Mouse (Mus musculus) right cerebral cortex, postnatal 4 days (tissue): ENCODE data around the gene Cacna2d3.

ENCODE experiments used
- DNase-seq: peaks from one replicate; pipeline ENCODE4 v3.0.0-alpha.2; 2022

Cacna2d3 gene

DNA sequence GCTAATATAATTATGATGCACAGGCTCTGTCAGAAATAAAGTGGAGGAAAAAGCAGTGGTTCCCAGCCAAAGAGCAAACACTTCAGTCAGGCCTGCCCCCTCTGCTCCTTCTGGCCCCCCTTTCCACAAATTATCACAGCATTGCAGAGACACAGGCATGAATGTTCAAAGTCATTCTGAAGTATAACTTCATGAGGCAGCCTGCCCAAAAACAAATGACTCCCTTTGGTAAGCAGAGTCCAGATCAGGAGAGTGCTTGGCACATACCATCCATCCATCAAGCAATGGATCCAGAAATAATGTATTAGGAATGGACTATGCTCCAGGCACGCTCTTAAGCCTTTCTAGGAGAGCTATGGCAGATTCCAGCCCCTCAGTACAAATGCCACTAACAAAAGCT lies 679.3 kb downstream of the Cacna2d3 start:
- DNase-seq = no peak

GRCm38 (mm10) chr14:29041498-29041897 lies 680.2 kb downstream of the Cacna2d3 start:
- no peak for DNase-seq

DNA sequence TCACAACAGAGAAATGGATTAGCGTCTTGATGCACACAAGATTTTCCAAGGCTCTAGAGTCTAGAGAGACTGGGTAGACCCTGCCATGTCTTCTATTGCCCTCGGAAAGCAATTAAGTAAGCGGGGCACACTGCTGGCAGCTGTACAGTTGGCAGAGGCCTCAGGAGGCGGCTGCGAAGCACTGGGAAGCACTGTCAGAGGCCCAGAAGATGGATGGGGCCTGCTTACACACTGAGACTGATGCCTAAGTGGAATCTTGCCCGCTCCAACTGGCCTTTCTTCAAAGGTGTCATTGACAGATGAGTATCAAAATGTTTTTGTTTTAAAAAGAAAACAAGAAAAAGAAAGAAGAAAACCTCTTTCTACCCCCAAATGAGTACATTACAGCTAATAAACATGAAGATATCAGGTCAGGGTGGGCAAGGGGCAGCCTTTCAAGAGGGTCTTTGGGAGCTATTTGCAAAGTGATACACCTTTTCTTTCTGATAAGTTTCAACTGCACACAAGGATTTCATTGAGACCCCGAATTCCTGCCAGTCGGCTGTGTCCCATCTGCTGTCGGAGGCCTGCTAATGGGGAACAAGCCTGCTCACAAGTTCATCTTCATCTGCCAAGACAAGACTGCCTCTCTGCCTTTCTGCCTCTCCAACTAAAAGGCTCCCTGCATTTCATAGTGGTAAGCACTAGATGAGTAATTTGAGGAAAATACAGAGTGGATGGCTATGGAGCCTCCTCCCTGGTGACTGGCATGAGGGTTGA lies 680.9 kb downstream of the Cacna2d3 start:
- peak; percentile 56 for DNase-seq

DNA sequence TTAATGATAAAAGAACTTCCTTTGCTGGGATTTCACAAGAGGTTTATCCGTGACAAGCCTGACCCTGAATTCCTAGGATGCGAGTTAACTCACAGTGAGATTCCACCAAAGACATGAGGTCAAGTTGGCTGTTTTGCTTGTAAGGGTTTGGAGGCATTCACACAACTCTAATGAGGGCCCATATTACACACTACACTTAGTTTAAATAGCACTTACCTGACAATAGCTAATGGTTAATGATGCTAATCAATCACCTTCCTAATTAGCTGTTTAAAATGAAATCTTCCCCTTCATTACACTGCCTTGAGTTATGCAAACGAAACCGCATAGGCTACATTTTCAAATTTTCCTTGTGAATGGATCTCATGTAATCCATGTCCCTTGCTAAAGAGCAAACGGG lies 683.4 kb downstream of the Cacna2d3 start:
- DNase-seq = no peak

DNA sequence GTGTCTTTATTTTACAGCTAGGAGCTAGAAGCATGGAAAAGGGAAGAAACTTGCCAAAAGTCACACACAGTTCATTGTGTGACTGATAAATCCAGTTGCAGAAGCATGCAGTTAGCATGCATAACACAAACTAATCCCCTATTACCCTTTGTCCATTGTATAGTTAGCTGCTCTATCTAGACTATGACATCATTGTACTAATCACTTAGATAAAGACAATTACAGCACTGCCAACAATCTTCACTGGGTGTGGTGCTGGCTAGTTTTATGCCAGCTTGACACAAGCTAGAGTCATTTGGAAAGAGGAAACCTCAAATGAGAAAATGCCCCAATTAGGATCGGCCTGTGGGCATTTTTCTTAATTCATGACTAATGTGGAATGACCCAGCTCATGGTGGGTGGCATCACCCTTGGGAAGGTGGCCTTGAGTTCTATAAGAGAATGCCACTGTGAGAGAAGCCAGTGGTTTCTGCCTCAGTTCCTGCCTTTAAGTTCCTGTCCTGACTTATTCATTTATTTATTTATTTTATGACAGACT lies 689.7 kb downstream of the Cacna2d3 start:
- DNase-seq = no peak

GRCm38 (mm10) chr14:29030519-29030918 lies 691.1 kb downstream of the Cacna2d3 start:
- DNase-seq = no peak

DNA sequence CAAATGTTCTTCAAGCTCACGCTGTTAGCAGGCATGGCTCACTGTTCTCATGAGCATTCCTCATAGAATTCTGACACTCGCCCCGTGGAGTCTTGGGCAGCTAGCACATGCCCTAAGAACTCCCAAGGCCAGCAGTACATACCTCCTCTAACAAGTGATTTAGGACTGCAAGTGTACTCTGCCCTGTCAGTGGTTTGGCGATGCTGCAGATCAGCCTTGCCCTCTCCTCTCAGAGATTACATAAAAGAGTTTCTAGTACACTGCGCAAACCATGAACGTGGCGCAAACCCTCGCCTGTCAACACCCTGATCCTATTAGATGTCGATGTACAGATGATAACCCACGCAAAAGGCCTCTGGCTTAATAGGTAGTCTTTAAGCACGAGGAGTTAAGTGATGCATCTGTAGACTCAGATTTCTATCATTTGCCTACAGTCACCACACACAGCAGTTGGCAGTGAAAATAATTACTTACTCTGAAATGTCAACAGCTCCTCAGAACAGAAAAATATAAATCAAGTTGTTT lies 691.7 kb downstream of the Cacna2d3 start:
- no peak for DNase-seq

DNA sequence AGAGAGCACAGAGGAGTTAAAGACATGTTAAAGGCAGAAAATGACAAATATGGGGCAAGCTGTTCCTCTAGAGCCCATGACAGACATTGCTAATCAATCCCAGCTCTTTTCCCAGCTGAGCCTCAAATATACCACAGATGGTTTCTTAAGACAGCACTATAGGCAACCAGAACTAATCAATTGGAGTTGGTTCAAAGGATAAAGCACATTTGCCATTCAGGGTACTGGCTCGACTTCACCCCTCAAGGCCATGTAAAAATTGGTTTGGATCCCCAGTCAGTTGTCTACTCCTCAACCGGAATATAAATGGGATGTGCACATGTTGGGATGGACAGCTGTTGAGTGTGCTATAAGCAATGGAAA lies 692.6 kb downstream of the Cacna2d3 start:
- DNase-seq = no peak

GRCm38 (mm10) chr14:29028391-29029106 lies 693.1 kb downstream of the Cacna2d3 start:
- DNase-seq = no peak

DNA sequence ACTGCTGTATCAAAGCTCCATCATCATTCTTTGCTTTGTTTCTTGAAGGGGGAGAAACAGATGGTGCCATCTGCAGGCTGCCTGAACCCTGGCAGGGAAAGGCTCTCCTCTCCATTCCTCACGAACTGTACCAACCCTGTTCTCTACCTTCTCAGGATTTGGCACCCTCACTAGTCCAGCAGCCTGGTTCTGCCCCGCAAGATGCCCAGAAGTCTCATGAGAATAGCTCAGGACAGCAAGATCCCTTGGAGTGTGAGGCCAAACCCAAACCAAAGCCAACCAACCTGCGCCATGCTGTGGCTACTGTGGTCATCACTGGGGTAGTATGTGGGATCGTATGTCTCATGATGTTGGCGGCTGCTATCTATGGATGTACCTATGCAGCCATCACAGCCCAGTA lies 694.4 kb downstream of the Cacna2d3 start:
- DNase-seq = no peak

GRCm38 (mm10) chr14:29025335-29025734 lies 696.3 kb downstream of the Cacna2d3 start:
- no peak for DNase-seq

DNA sequence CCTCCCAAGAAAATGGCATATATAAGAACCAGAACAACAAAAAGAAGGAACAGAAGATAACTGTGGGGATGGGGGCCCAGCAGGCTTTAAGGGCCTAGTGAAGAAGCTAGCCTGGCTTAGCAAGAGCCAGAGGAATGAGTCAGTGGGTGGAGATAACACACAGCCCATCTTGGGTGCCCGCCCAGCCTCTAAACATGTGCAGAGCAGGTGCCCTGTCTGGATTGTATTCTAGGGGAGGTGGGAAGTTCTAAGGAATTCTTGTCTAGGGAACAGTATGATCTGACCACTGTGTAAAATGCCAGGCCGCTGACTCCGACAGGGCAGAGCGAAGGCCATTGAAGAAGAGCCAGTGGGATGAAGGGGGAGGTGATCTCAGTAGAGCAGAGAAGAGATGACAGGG lies 698.4 kb downstream of the Cacna2d3 start:
- DNase-seq = no peak

- no peak for DNase-seq
These were observed 700.4 kb downstream of the Cacna2d3 start for GRCm38 (mm10) chr14:29021295-29021694.

GRCm38 (mm10) chr14:29018316-29019000 lies 703.2 kb downstream of the Cacna2d3 start:
- DNase-seq = no peak

DNA sequence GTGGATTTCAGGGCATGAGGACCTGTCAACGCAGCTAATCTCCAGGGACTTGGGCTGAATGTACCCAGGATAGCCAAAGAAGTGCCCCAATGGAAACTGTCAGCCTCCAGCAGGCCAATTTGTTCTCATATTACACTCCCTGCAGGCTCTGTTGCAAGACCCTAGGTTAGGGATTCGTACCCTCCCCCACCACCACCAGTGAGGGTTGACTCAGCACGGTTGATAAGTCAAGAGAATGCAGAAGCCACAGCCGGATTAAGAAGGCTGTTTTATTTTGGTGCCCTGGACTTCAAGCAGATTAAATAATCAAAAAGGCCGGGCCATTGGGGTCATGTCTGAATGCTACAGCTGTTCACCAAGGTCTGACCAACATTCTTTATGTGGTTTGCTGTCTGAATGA lies 703.8 kb downstream of the Cacna2d3 start, which contains the start of gene Lrtm1:
Gene Lrtm1, plus strand, starts transcription at position 326 of the 400 bp plus-strand sequence.
- no peak for DNase-seq

- peak; percentile 47 for DNase-seq
These were observed 705.8 kb downstream of the Cacna2d3 start for GRCm38 (mm10) chr14:29015896-29016295.

DNA sequence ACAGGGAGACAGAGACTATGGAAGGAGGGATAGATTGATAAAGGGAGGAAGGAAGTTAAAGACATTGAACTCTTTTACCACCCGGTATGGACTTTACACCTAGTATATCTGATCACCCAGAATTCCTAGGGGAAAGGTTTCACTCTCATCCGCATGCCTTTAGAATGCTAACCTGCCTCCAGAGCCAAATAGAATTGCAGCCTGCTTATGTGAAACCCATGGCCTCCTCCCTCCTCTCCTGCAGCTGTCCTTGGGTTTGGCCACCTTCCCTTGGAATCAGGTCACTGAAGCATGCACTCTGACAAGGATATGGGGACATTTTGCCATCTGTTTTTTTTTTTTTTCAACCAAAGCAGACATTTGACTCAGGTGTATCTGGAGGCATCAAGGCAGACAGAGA lies 707.0 kb downstream of the Cacna2d3 start:
- no peak for DNase-seq

DNA sequence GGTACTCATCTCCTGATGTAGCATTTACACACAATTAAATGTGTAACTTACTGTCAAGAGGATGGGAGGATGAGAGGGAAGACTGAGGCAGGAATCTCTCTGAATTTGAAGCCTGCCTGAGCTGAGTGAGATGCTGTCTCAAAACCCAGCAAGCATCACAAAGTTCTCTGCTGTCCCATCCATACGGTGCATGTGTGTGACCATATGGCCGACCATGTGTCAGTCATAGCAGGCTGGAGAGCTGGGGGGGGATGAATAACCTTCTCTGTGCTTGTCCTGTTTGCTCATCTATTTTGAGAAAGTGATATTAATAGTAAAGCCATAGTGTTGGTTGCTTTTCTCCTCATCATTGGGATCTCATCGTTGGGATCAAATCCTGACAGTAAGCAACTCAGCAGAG lies 708.5 kb downstream of the Cacna2d3 start:
- DNase-seq = no peak

GRCm38 (mm10) chr14:29009644-29010043 lies 712.0 kb downstream of the Cacna2d3 start:
- DNase-seq = no peak

- no peak for DNase-seq
These were observed 716.3 kb downstream of the Cacna2d3 start for GRCm38 (mm10) chr14:29005228-29005840.

GRCm38 (mm10) chr14:28996569-28996968 lies 725.1 kb downstream of the Cacna2d3 start:
- no peak for DNase-seq

GRCm38 (mm10) chr14:28988211-28988900 lies 733.3 kb downstream of the Cacna2d3 start:
- no peak for DNase-seq
